Mouse (Mus musculus): Measurements from ENCODE around the gene Arhgap9. TPM values are rescaled to one million over a fixed set of nuclear protein-coding genes. Genes with fewer than 3 reads are reported as not detected.
A peak's percentile ranks its signal among the peaks of the same experiment; 100 is the strongest.

The Arhgap9 gene
- polyA plus RNA-seq, 1 experiment from 2014 or later = 15.9 TPM

DNA sequence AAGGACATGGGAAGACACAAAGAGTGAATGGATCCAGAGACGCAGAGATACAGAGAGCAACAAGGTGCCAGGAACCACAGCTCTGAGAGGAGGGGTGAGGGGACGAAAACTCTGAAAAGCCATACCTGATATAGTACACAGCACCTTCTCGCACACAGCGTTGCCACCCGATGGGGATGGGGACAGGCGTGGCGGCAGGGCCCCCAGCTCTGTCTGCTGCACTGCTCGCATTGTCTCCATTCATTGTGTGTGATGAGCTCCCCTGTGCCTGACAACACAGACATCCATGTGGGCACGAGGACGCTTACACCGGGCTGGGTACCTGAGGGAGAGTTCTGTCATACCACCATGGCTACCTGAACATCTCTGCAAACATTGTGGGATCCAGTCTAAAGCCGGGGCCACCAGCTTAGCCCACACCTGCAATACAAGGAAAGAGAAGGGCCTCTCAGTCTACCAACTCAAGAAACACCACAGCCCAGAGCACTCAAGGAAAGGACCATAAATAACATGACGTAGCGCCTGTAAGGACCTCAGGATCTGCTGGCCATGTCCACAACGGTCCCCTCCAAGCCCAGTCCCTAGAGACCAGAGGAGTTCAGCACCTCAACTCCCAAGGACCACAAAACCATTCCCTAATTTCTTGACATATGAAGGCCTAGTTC, 34.4 kb upstream of the Arhgap9 start:
- Histone ChIP-seq H3K27me3 (replicated peaks) (no peaks in the 10 kb centered on the region), H3K4me2 (peak overlapping the region; percentile 95), H3K36me3 (peaks cover 57% of the 10 kb centered on the region), H3K9ac (peak overlapping the region; percentile 87), H3K4me1 (peaks cover 54% of the 10 kb centered on the region), H3K4me3 (peak overlapping the region; percentile 80), H3K27ac (peak overlapping the region; percentile 98), H3K9me3 (replicated peaks) (no peaks in the 10 kb centered on the region)
- ATAC-seq = no peak
- 72% methylated on average over 15 of the region's 15 CpGs for WGBS (ENCODE audit: insufficient replicate concordance)

DNA sequence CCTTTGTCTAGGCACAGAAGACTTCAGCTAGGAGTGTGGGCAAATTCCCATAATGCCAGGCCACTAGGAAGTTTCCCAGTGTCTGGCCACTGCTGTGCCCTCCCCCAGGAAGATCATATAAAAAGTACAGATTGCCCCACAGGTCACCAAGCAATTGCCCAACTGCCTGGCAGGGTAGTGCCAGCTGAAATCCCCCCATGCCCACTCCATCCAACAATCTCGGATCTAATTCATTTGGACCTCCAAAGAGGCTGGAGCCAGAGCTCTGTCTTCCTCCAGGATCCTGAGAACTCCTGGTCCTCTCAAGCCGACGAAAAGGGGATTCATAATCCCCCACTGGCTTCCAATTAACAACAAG, 33.8 kb upstream of the Arhgap9 start:
- peaks cover 57% of the 10 kb centered on the region for H3K36me3 ChIP-seq
- H3K27me3 ChIP-seq (replicated peaks) = no peaks in the 10 kb centered on the region
- H3K4me2 ChIP-seq = peak overlapping the region; percentile 95
- no peak for ATAC-seq
- H3K9me3 ChIP-seq (replicated peaks) = no peaks in the 10 kb centered on the region
- H3K27ac ChIP-seq = peak overlapping the region; percentile 98
- H3K4me3 ChIP-seq = peak overlapping the region; percentile 80
- peak overlapping the region; percentile 87 for H3K9ac ChIP-seq
- peaks cover 59% of the 10 kb centered on the region for H3K4me1 ChIP-seq
- WGBS (ENCODE audit: insufficient replicate concordance) = 5% methylated on average over 3 of the region's 3 CpGs

DNA sequence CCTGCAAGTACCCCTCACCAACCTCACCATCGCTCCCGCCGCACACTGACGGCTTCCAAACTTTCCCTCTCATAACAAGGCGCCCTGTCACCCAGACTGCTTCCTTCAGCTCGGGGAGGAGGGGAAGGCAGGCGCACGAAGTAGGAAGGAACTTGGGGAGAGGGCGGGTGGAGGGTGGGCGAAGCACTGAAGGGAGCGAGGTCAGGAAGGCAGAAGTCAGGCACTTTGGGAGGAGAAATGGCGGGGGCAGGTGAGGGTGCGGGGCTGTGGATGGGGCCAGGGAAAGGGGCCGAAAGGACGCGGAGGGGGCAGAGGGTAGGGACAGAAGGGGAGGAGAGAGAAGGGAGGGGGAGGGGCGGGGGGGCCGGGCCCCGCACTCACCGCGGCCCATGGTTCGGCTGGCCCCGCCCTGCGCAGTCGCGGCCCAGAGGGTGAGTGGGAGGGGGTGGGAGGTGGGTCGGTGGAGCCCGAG, 33.4 kb upstream of the Arhgap9 start:
- Histone ChIP-seq H3K4me2 (peak overlapping the region; percentile 95), H3K4me1 (peaks cover 64% of the 10 kb centered on the region), H3K36me3 (peaks cover 57% of the 10 kb centered on the region), H3K27ac (peak overlapping the region; percentile 98), H3K4me3 (peak overlapping the region; percentile 80), H3K9ac (peak overlapping the region; percentile 87), H3K27me3 (replicated peaks) (no peaks in the 10 kb centered on the region), H3K9me3 (replicated peaks) (no peaks in the 10 kb centered on the region)
- ATAC-seq = peak; percentile 0; the same call in 1 of the 2 replicates
- WGBS (ENCODE audit: insufficient replicate concordance) = 2% methylated on average over 16 of the region's 28 CpGs

DNA sequence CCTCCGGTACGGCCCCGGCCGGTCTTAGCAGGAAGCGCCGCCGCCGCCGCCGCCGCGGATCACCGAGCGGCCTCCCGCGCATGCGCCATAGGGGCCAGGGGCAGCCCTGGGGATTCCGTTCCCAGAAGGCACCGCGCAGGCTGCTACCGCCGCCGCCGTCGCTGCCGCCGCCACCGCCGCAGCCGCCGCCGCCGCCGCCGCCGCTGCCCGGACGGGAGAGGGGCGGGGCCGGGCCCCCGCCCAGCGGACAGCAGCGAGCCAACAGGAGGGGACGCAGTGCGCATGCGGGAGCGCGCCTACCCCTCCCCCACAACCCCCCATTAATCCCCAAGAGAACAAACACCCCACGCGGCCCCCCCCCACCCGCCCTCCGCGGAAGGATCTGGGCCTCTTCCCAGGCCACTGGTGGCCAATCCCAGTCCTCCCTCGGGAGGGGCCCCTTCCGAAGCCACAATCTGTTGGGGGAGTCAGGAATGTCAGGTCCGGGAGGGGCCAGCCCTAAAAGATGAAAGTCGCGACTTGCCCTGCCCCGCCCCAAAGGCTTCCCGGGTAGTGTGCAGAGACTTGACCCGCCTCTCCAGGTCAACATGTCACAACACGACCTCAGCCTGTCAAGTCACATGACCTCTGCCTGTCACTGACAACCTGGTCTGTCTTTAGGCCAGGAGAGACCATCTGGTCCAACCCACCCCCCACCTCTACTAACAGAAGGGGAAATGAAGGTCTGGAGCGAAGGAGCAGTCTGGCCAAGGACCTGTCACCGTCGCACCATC, 32.8 kb upstream of the Arhgap9 start, which contains the start of gene Mbd6:
Mbd6 (minus strand) TSS at position 219 of the 773 bp plus-strand sequence.
- Histone ChIP-seq H3K4me2 (peak within 1 kb of the TSS; percentile 95), H3K36me3 (peaks cover 57% of the 10 kb centered on the region), H3K27ac (peak within 1 kb of the TSS; percentile 98), H3K9me3 (replicated peaks) (no peaks in the 10 kb centered on the region), H3K27me3 (replicated peaks) (no peaks in the 10 kb centered on the region), H3K4me3 (peak within 1 kb of the TSS; percentile 80), H3K9ac (peak within 1 kb of the TSS; percentile 87), H3K4me1 (peaks cover 70% of the 10 kb centered on the region)
- ATAC-seq = peak; percentile 55
- under 1% methylated on average over 41 of the region's 65 CpGs for WGBS (ENCODE audit: insufficient replicate concordance)

DNA sequence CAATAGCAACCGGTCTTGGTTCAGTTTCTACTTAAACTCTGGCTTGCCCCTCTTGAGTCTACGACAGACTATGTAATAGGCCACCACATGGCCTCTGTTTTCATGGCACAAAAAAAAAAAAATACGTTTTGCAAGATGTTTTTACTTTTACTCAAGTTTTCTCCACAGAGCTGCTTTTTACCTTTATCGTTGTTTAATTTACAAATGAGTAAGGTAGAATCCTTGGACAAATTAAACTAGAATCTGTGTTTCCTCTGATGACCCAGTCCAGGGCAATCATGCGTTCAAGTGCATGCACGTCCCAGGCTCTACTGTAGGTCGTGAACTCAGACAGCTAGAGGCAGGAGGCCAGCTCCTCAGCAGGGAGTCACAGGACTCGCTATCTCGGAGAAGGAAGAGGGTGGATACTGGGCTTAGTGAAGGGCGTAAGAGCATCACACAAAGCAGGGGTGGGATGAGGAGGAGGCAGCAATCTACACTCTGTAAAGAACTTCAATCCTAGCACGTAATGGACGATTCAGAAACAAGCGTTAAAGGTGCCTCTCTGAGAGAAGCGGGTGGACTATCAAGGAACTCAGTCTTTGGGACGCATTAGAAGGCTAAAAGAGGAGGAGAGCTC, 32.1 kb upstream of the Arhgap9 start:
- no peaks in the 10 kb centered on the region for H3K27me3 ChIP-seq (replicated peaks)
- H3K9ac ChIP-seq = peak overlapping the region; percentile 87
- peak overlapping the region; percentile 98 for H3K27ac ChIP-seq
- no peaks in the 10 kb centered on the region for H3K9me3 ChIP-seq (replicated peaks)
- peaks cover 76% of the 10 kb centered on the region for H3K4me1 ChIP-seq
- H3K4me3 ChIP-seq = peak overlapping the region; percentile 80
- H3K4me2 ChIP-seq = peak overlapping the region; percentile 95
- WGBS (ENCODE audit: insufficient replicate concordance) = under 1% methylated on average over 15 of the region's 15 CpGs
- ATAC-seq = peak; percentile 36
- peaks cover 57% of the 10 kb centered on the region for H3K36me3 ChIP-seq

DNA sequence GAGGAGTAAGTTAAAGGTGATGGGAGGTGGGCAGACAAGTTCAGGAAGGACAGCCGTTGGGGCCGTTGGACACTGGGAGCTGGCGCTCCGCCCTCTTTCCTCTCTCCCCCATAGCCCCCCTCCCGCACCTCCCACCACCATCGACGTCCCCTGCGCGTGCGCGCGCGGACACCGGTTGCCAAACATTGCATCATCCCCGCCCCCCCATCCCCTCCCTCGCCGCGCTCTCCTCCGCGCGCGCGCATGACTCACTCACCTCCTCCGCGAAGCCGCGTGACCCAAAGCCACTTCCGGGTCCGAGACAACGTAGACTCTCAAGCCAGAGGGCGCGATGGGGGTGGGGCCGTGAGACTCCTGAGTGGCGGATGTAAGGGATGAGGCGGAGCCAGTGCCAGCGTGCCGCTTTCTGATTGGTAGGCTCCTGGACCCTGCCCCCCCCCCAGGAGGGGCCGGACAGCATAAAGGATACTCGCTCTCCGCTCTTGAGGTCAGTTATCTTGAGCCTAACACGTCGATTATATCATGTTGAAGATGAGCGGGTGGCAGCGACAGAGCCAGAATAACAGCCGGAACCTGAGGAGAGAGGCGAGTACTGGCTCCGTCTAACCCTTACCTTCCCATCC, 31.3 kb upstream of the Arhgap9 start:
- peak; percentile 82 for ATAC-seq
- WGBS (ENCODE audit: insufficient replicate concordance) = under 1% methylated on average over 43 of the region's 47 CpGs
- no peaks in the 10 kb centered on the region for H3K27me3 ChIP-seq (replicated peaks)

DNA sequence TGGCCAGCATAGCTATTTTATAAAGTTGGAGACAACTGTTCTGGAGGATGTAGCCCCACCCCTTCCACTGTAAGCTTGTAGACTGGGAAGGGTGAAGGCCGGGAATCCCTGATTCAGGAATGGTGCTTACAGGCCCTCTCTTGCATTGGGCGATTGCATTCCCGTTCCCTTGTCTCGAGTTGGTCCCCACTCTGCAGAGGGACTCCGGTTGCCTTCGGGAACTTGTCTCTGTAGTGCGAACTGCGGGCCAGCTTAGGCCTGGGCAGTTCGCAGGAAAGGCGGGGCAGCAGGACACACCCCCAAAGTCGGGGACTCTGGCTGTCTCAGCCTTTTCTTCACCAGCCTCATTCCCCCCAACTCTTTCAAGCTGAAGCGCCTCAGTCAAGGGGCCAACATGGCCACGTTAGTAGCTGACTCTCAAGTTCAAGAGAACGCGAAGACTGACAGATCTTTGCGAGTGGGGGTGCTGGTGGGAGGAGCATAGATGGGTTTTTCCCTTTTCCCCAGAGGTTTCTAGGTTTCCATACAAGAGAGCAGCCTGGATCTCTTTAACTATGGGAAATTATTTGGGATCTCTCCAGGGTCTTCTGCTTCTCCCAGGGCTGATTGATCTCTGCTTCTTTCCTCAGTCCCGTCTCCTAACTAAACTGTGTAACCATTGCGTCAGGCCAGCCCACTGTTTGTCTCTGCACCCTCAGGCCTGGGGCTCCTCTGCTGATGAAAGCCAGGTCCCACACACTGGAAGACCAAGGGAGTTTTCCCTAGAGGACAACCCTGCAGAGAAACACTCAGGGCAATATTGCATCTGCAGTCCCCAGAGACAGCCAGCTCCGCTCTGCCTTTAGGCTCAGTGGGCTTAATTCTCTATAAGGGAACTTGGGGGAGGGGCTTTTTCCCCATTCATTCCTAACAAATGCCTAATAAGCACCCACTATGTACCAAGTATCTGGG, 30.6 kb upstream of the Arhgap9 start:
- Histone ChIP-seq H3K9ac (peak overlapping the region; percentile 87), H3K4me2 (peak overlapping the region; percentile 95), H3K4me3 (peak overlapping the region; percentile 80), H3K4me1 (peaks cover 64% of the 10 kb centered on the region), H3K27me3 (replicated peaks) (no peaks in the 10 kb centered on the region), H3K9me3 (replicated peaks) (no peaks in the 10 kb centered on the region), H3K27ac (peak overlapping the region; percentile 98), H3K36me3 (peaks cover 57% of the 10 kb centered on the region)
- WGBS (ENCODE audit: insufficient replicate concordance) = 2% methylated on average over 19 of the region's 19 CpGs
- ATAC-seq = peak; percentile 38

More for the DNA sequence above, 31.3 kb upstream of the Arhgap9 start:
- Histone ChIP-seq H3K4me2 (peak overlapping the region; percentile 95), H3K36me3 (peaks cover 57% of the 10 kb centered on the region), H3K9ac (peak overlapping the region; percentile 87), H3K27ac (peak overlapping the region; percentile 98), H3K9me3 (replicated peaks) (no peaks in the 10 kb centered on the region), H3K4me1 (peaks cover 71% of the 10 kb centered on the region), H3K4me3 (peak overlapping the region; percentile 80)

DNA sequence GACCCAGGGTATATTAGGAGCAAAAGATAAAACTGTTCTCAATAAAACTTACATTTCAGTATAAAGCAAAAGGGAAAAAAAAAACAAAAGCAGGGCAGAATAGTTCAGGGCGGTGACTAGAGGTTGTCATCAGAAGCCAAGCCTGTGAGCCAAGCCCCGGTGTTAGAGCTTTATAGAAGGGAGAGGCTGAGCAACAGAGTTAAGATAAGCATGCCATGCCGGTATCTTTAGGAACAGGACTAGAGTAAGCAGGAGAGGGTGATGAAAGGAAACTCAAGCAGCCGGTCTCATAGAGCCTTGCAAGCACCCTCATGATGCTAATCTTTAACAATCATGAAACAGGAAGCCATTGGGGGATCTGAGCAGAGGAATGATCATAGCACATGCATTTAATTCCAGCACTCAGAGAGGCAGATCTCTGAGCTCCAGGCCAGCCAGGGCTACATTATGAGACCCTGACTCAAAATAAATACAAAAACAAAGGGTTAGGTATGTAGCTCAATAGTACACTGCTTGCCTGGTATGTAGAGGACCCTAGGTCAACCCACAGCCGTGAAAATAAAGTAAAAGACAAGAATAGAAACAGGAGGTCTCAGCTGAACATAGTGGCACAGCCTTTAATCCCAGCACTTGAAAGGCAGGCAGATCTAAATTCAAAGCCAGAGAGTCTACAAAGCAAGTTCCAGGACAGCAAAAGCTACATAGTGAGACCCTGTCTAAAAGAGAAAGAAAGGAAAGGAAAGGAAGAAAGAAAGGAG, 29.7 kb upstream of the Arhgap9 start:
- peak; percentile 66 for ATAC-seq
- Histone ChIP-seq H3K4me3 (peak overlapping the region; percentile 80), H3K36me3 (peaks cover 57% of the 10 kb centered on the region), H3K27ac (peak overlapping the region; percentile 98), H3K4me2 (peak overlapping the region; percentile 95), H3K4me1 (peaks cover 60% of the 10 kb centered on the region), H3K27me3 (replicated peaks) (no peaks in the 10 kb centered on the region), H3K9ac (peak overlapping the region; percentile 87), H3K9me3 (replicated peaks) (no peaks in the 10 kb centered on the region)
- WGBS (ENCODE audit: insufficient replicate concordance) = 2% methylated on average over 5 of the region's 5 CpGs

DNA sequence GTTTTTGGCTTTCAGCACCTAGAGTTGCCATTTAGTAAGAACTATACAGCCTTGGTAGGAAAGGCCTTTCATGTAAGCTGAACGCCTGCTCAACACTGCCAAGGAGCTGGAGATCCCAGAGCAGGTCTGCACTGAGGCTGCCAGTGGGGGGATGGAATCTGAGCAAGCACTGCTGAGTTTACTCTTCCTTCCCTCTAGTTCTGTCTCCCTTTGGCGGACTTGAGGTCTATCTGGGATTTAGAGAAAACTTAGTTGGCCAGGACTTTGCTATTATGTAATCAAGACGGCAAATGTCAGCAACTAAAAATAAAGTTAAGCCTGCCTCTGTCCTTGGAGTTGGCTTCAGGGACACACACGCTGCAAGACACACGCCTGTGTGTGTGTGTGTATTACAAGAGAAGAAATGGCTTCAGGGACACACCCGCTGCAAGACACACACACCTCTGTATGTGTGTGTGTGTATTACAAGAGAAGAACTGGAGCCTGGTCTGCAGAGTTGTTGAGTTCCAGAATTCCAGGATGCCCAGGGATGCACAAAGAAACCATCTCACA, 28.7 kb upstream of the Arhgap9 start:
- H3K4me1 ChIP-seq = peaks cover 50% of the 10 kb centered on the region
- H3K4me3 ChIP-seq = peak overlapping the region; percentile 80
- peaks cover 61% of the 10 kb centered on the region for H3K36me3 ChIP-seq
- ATAC-seq = no peak
- H3K27me3 ChIP-seq (replicated peaks) = no peaks in the 10 kb centered on the region
- WGBS (ENCODE audit: insufficient replicate concordance) = 77% methylated on average over 6 of the region's 6 CpGs
- peak overlapping the region; percentile 98 for H3K27ac ChIP-seq
- peak overlapping the region; percentile 87 for H3K9ac ChIP-seq
- peak overlapping the region; percentile 95 for H3K4me2 ChIP-seq
- no peaks in the 10 kb centered on the region for H3K9me3 ChIP-seq (replicated peaks)

DNA sequence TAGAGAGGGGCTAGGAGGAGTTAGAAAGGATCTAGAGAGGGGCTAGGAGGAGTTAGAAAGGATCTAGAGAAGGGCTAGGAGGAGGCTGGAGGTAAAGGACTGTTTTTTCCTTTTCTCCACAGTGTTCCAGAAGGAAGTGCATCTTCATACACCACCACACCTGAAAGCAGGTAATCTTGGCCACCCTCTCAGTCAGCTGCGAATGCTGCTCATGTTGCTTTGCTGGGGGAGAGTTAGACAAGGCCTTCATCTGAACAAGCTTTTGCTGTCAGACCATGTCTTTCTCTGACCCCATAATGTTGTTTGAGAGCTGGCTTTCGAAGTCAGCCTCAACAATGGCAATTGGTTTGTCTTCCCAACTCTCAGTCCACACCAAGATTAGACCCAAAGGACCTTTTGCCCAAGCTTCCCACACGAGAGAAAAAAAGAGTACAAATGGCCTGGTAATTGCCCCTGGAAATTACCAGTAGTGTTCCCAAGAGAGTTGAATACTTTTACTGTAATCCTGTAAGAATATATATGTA, 28.1 kb upstream of the Arhgap9 start:
- WGBS (ENCODE audit: insufficient replicate concordance) = 79% methylated on average over 3 of the region's 3 CpGs
- H3K36me3 ChIP-seq = peaks cover 67% of the 10 kb centered on the region
- no peaks in the 10 kb centered on the region for H3K27me3 ChIP-seq (replicated peaks)
- peak overlapping the region; percentile 98 for H3K27ac ChIP-seq
- H3K4me2 ChIP-seq = peak overlapping the region; percentile 95
- peak overlapping the region; percentile 80; the same call in 1 of the 2 replicates for H3K4me3 ChIP-seq
- H3K4me1 ChIP-seq = peaks cover 49% of the 10 kb centered on the region
- H3K9ac ChIP-seq = peak overlapping the region; percentile 87
- H3K9me3 ChIP-seq (replicated peaks) = no peaks in the 10 kb centered on the region
- no peak for ATAC-seq
